Mouse (Mus musculus): ENCODE results near the gene 1700029H14Rik. TPM values are rescaled to one million over a fixed set of nuclear protein-coding genes. Genes with fewer than 3 reads are reported as not detected.

1700029H14Rik gene
- polyA plus RNA-seq, 1 experiment from 2014 or later: not detected

GRCm38 (mm10) chr8:13529011-13529840, 33.0 kb downstream of the 1700029H14Rik start:
- ChIA-PET CTCF (interaction anchor here (1.4 kb wide), 1 partner anchor 10 kb away, joined by 3 read pairs; no protein-coding TSS in a partner anchor), POLR2A (interaction anchor here (0.7 kb wide), 1 partner anchor 9 kb away, joined by 3 read pairs; no protein-coding TSS in a partner anchor)
- TF ChIP-seq CTCF (IDR thresholded peaks at IDR 0.05): no peak
- DNase-seq (ENCODE audit: low read depth, low spot score) (no peak), ATAC-seq (no peak)
- in situ Hi-C loops (cut with MboI; ENCODE audit: low pct_unique_long_range_greater_than_20kb): no loop called here
- H3K27me3 ChIP-seq: no peaks in the 10 kb centered on the region

- no peak for DNase-seq (ENCODE audit: low read depth, low spot score)
- no peak for ATAC-seq
- ChIA-PET CTCF (interaction anchor here (1.1 kb wide), 1 partner anchor 28 kb away, joined by 3 read pairs; no protein-coding TSS in a partner anchor), POLR2A (no interaction called here)
- H3K27me3 ChIP-seq: no peaks in the 10 kb centered on the region
- no peak for TF ChIP-seq CTCF (IDR thresholded peaks at IDR 0.05)
- in situ Hi-C loops (cut with MboI; ENCODE audit: low pct_unique_long_range_greater_than_20kb): no loop called here
Measured at GRCm38 (mm10) chr8:13521392-13521791, 40.9 kb downstream of the 1700029H14Rik start.

- ChIA-PET POLR2A (no interaction called here), CTCF (interaction anchor here (1.1 kb wide), 1 partner anchor 29 kb away, joined by 3 read pairs; no protein-coding TSS in a partner anchor)
- no peaks in the 10 kb centered on the region for H3K27me3 ChIP-seq
- no peak for TF ChIP-seq CTCF (IDR thresholded peaks at IDR 0.05)
- in situ Hi-C loops (cut with MboI; ENCODE audit: low pct_unique_long_range_greater_than_20kb): no loop called here
- ATAC-seq (no peak), DNase-seq (ENCODE audit: low read depth, low spot score) (no peak)
Measured at GRCm38 (mm10) chr8:13520349-13520748, 41.9 kb downstream of the 1700029H14Rik start.

GRCm38 (mm10) chr8:13519503-13519902, 42.8 kb downstream of the 1700029H14Rik start:
- no peaks in the 10 kb centered on the region for H3K27me3 ChIP-seq
- ChIA-PET POLR2A (no interaction called here), CTCF (interaction anchor here (1.2 kb wide), 1 partner anchor 11 kb away, joined by 3 read pairs; no protein-coding TSS in a partner anchor)
- DNase-seq (ENCODE audit: low read depth, low spot score) (no peak), ATAC-seq (no peak)
- TF ChIP-seq CTCF (IDR thresholded peaks at IDR 0.05): no peak
- in situ Hi-C loops (cut with MboI; ENCODE audit: low pct_unique_long_range_greater_than_20kb): no loop called here

- no peak for TF ChIP-seq CTCF (IDR thresholded peaks at IDR 0.05)
- no peak for DNase-seq (ENCODE audit: low read depth, low spot score)
- POLR2A ChIA-PET: interaction anchor here (0.5 kb wide), 1 partner anchor 10 kb away, joined by 3 read pairs; no protein-coding TSS in a partner anchor
- H3K27me3 ChIP-seq: no peaks in the 10 kb centered on the region
- peak; percentile 52 for ATAC-seq
- in situ Hi-C loops (cut with MboI; ENCODE audit: low pct_unique_long_range_greater_than_20kb): no loop called here
- CTCF ChIA-PET: no interaction called here
Measured at GRCm38 (mm10) chr8:13517284-13517781, 44.9 kb downstream of the 1700029H14Rik start.

- POLR2A ChIA-PET: interaction anchor here (0.5 to 0.6 kb wide), 2 partner anchors 10 to 126 kb away, joined by 3 to 4 read pairs; no protein-coding TSS in a partner anchor
- ATAC-seq (peak; percentile 52), DNase-seq (ENCODE audit: low read depth, low spot score) (no peak)
- H3K27me3 ChIP-seq: no peaks in the 10 kb centered on the region
- in situ Hi-C loops (cut with MboI; ENCODE audit: low pct_unique_long_range_greater_than_20kb): no loop called here
- no peak for TF ChIP-seq CTCF (IDR thresholded peaks at IDR 0.05)
- CTCF ChIA-PET: no interaction called here
Measured at GRCm38 (mm10) chr8:13516728-13517127, 45.5 kb downstream of the 1700029H14Rik start.

- DNase-seq (ENCODE audit: low read depth, low spot score) (no peak), ATAC-seq (no peak)
- in situ Hi-C loops (cut with MboI; ENCODE audit: low pct_unique_long_range_greater_than_20kb): no loop called here
- H3K27me3 ChIP-seq: no peaks in the 10 kb centered on the region
- TF ChIP-seq CTCF (IDR thresholded peaks at IDR 0.05): no peak
- ChIA-PET POLR2A (no interaction called here), CTCF (no interaction called here)
Measured at GRCm38 (mm10) chr8:13516011-13516442, 46.2 kb downstream of the 1700029H14Rik start.

- TF ChIP-seq CTCF (IDR thresholded peaks at IDR 0.05): no peak
- no peaks in the 10 kb centered on the region for H3K27me3 ChIP-seq
- CTCF ChIA-PET: interaction anchor here (1.5 kb wide), 1 partner anchor 52 kb away, joined by 4 read pairs; no protein-coding TSS in a partner anchor
- ATAC-seq (peak; percentile 6), DNase-seq (ENCODE audit: low read depth, low spot score) (no peak)
- in situ Hi-C loops (cut with MboI; ENCODE audit: low pct_unique_long_range_greater_than_20kb): no loop called here
- POLR2A ChIA-PET: no interaction called here
Measured at GRCm38 (mm10) chr8:13513556-13514370, 48.5 kb downstream of the 1700029H14Rik start.

GRCm38 (mm10) chr8:13512677-13513076, 49.6 kb downstream of the 1700029H14Rik start:
- no peak for TF ChIP-seq CTCF (IDR thresholded peaks at IDR 0.05)
- ATAC-seq (no peak), DNase-seq (ENCODE audit: low read depth, low spot score) (no peak)
- H3K27me3 ChIP-seq: no peaks in the 10 kb centered on the region
- CTCF ChIA-PET: no interaction called here
- POLR2A ChIA-PET: no interaction called here
- in situ Hi-C loops (cut with MboI; ENCODE audit: low pct_unique_long_range_greater_than_20kb): no loop called here

GRCm38 (mm10) chr8:13512016-13512415, 50.2 kb downstream of the 1700029H14Rik start:
- ATAC-seq: no peak
- POLR2A ChIA-PET: no interaction called here
- TF ChIP-seq CTCF (IDR thresholded peaks at IDR 0.05): no peak
- in situ Hi-C loops (cut with MboI; ENCODE audit: low pct_unique_long_range_greater_than_20kb): no loop called here
- H3K27me3 ChIP-seq: no peaks in the 10 kb centered on the region
- CTCF ChIA-PET: no interaction called here
- DNase-seq (ENCODE audit: low read depth, low spot score): no peak
